In the genomic region with DNA sequence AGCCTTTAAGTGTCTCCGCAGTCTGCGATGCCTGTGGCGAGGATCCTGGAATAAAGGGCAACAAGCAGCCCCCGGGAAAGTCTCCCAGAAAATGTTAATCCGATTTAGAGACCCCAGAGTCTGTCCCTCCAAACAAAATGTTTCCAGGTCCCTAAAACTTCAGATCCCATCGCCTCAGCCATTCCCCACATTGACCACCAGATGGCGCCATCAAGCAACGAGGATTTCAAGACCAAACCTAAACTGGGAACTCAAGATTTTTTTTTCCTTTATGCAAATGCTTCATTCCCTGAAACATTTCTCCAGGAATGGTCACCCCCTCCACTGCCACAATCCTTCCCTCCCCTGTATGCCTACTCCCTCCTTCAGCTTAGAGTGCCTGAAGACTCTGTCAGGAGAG, we compare ENCODE assay signal across 9 mouse cellular contexts. TPM values are rescaled to one million over a fixed set of nuclear protein-coding genes. Genes with fewer than 3 reads are reported as not detected.
A peak's percentile ranks its signal among the peaks of the same experiment; 100 is the strongest.
DNase-seq lines count a peak whose midpoint lies in the region; ATAC-seq and TF ChIP-seq lines count a peak whose summit lies in the region.
"Had no signal": no experiment of that assay in that cellular context is flagged by ENCODE, and none has a peak within 500 bp of the region (broad histone marks: within the 10 kb centered on the region; RNA-seq: fewer than 3 reads in every experiment).

A gene (plus strand): TSS at position 269 of the 400 bp plus-strand sequence.

- H3K27me3 ChIP-seq in kidney, embryonic 15.5 days: no peaks in the 10 kb centered on the region
- no peaks in the 10 kb centered on the region for H3K27me3 ChIP-seq in limb, embryonic 14.5 days (ENCODE audit: control insufficient read depth, insufficient read depth, low read length)
- no peaks in the 10 kb centered on the region for H3K27me3 ChIP-seq in neural tube, embryonic 15.5 days (replicated peaks)

- H3K4me3 ChIP-seq in kidney, embryonic 15.5 days (replicated peaks): no peak within 1 kb of the TSS
- no peak within 1 kb of the TSS for H3K4me3 ChIP-seq in limb, embryonic 14.5 days (replicated peaks; ENCODE audit: low read length)
- no peak within 1 kb of the TSS for H3K4me3 ChIP-seq in neural tube, embryonic 15.5 days (replicated peaks)

- DNase-seq in B cell, adult 2 months: peak; percentile 73 to 75
- peak; percentile 39 for DNase-seq in WW6 (ENCODE audit: low read depth, low spot score)
- DNase-seq in gonadal fat pad, adult 2 months (ENCODE audit: low read depth): peak; percentile 2
- peak; percentile 40 for DNase-seq in limb, embryonic 14.5 days (ENCODE audit: low spot score)
- DNase-seq in thymus, postnatal 14 days: peak; percentile 54

- no peaks in the 10 kb centered on the region for H3K4me1 ChIP-seq in kidney, embryonic 15.5 days
- H3K4me1 ChIP-seq in limb, embryonic 14.5 days (ENCODE audit: control insufficient read depth, insufficient read depth, low read length): no peaks in the 10 kb centered on the region
- H3K4me1 ChIP-seq in neural tube, embryonic 15.5 days: 0 out of 2 replicates have a peak, but pooled peaks cover 5% of the 10 kb centered on the region

- H3K4me2 ChIP-seq in kidney, embryonic 15.5 days: peak within 1 kb of the TSS; percentile 20; the same call in 1 of the 2 replicates
- H3K4me2 ChIP-seq in limb, embryonic 14.5 days (replicated peaks; ENCODE audit: low read depth, low read length, severe bottlenecking): 0 out of 2 replicates have a peak within 1 kb of the TSS, but pooled peaks have one; percentile 26
- H3K4me2 ChIP-seq in neural tube, embryonic 15.5 days: 0 out of 2 replicates have a peak within 1 kb of the TSS, but pooled peaks have one; percentile 21

- no peaks in the 10 kb centered on the region for H3K36me3 ChIP-seq in kidney, embryonic 15.5 days
- H3K36me3 ChIP-seq in limb, embryonic 14.5 days (ENCODE audit: control insufficient read depth, insufficient read depth, low read length): no peaks in the 10 kb centered on the region
- no peaks in the 10 kb centered on the region for H3K36me3 ChIP-seq in neural tube, embryonic 15.5 days

- H3K27ac ChIP-seq in kidney, embryonic 15.5 days: no peak within 1 kb of the TSS
- no peak within 1 kb of the TSS for H3K27ac ChIP-seq in limb, embryonic 14.5 days (replicated peaks; ENCODE audit: low read depth, low read length)
- no peak within 1 kb of the TSS for H3K27ac ChIP-seq in neural tube, embryonic 15.5 days (replicated peaks)
- H3K27ac ChIP-seq: macrophage had no signal

- H3K9ac ChIP-seq in kidney, embryonic 15.5 days: no peak within 1 kb of the TSS
- no peak within 1 kb of the TSS for H3K9ac ChIP-seq in limb, embryonic 14.5 days (ENCODE audit: low read depth, low read length, severe bottlenecking)
- no peak within 1 kb of the TSS for H3K9ac ChIP-seq in neural tube, embryonic 15.5 days (replicated peaks)

- 7% methylated on average over 8 of the region's 8 CpGs for WGBS in kidney, embryonic 15.5 days
- 7% methylated on average over 8 of the region's 8 CpGs for WGBS in limb, embryonic 14.5 days
- 3% methylated on average over 8 of the region's 8 CpGs for WGBS in neural tube, embryonic 15.5 days

- peak; percentile 70 for ATAC-seq in common myeloid progenitor, adult 5-6 weeks (replicated peaks; ENCODE audit: low read depth, poor library complexity, severe bottlenecking)
- ATAC-seq in kidney, embryonic 15.5 days (replicated peaks; ENCODE audit: low FRiP score): no peak
- ATAC-seq in limb, embryonic 14.5 days (ENCODE audit: low FRiP score, low read depth): no peak
- no peak for ATAC-seq in neural tube, embryonic 15.5 days (ENCODE audit: low FRiP score)

- no peaks in the 10 kb centered on the region for H3K9me3 ChIP-seq in kidney, embryonic 15.5 days (replicated peaks)
- no peaks in the 10 kb centered on the region for H3K9me3 ChIP-seq in limb, embryonic 14.5 days (ENCODE audit: control insufficient read depth, low read length)
- H3K9me3 ChIP-seq in neural tube, embryonic 15.5 days (replicated peaks): no peaks in the 10 kb centered on the region

- no peak for TF ChIP-seq POLR2A in limb, embryonic 14.5 days (IDR thresholded peaks at IDR 0.05; ENCODE audit: borderline replicate concordance, extremely low read depth, insufficient read depth, insufficient read length)

RNA-seq across cellular contexts. Expression of the gene that starts here (rescaled TPM):
- not detected in 2 replicates for total RNA-seq in common myeloid progenitor, adult 5-6 weeks (2017)
- polyA plus RNA-seq in gonadal fat pad, adult 2 months (2012; rRNA removed): 0.10 TPM in 1 of 2 replicates, not detected in the other
- not detected in 2 replicates for polyA plus RNA-seq in kidney, embryonic 15.5 days (2015; fragmentation: Nextera tagmentation; extraction: Ambion mirVana)
- not detected in 2 replicates for polyA plus RNA-seq in limb, embryonic 14.5 days (2012; rRNA removed)
- 0.11 TPM in 1 of 2 replicates, not detected in the other for polyA plus RNA-seq in limb, embryonic 14.5 days (2014; fragmentation: Nextera tagmentation; extraction: Ambion mirVana)
- not detected in 2 replicates for polyA plus RNA-seq in neural tube, embryonic 15.5 days (2015; fragmentation: Nextera tagmentation; extraction: Ambion mirVana)
- polyA plus RNA-seq: macrophage had no signal

Comparison
In these comparisons a context has a peak if more than half of its experiments do, and no peak if none do; other contexts are left out.
1. Peak in ATAC-seq in common myeloid progenitor, adult 5-6 weeks; RNA of the gene not detected or under 1 TPM.
2. Peak in DNase-seq in gonadal fat pad, adult 2 months; RNA of the gene not detected or under 1 TPM.
3. Peak in DNase-seq and H3K4me2 ChIP-seq in limb, embryonic 14.5 days; RNA of the gene not detected or under 1 TPM.
4. DNase-seq: peak in every context shown above with its lines; median percentile 74 in B cell, adult 2 months; 54 in thymus, postnatal 14 days; 40 in limb, embryonic 14.5 days; 39 in WW6; 2 in gonadal fat pad, adult 2 months.